Mouse (Mus musculus): ENCODE measurements around the gene C2cd4b.

DNA sequence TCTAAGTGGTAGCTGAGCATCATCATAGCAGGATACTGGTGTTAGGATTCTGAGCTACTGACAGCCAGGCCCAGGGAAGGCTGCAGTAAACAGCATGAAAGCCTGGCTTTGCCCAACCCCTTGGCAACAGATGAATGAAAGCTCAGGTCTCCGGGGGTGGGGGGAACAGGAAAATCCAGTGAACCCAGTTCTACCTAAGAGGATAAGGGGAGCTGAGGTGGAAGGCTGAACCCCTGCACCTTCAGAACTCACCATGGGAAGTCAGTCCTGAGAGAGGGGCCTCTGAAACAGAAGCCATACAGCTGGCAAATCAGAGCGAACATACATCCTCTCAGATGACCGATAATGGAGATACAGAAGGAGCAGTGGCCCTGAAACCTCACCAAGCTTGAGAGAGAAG is 34.0 kb upstream of the C2cd4b start:
- TF ChIP-seq CTCF (conservative IDR thresholded peaks at IDR 0.05; ENCODE audit: insufficient read depth, insufficient read length, low read depth, low read length) (no peak), POLR2A (IDR thresholded peaks at IDR 0.05; ENCODE audit: low read depth, low read length) (no peak)

All from kidney, adult 2 months (tissue).